Mouse (Mus musculus): ENCODE results near the gene Atp6v1b1. TPM values are rescaled to one million over a fixed set of nuclear protein-coding genes. Genes with fewer than 3 reads are reported as not detected.

Atp6v1b1 gene
- polyA plus RNA-seq, 1 experiment from 2014 or later = not detected

DNA sequence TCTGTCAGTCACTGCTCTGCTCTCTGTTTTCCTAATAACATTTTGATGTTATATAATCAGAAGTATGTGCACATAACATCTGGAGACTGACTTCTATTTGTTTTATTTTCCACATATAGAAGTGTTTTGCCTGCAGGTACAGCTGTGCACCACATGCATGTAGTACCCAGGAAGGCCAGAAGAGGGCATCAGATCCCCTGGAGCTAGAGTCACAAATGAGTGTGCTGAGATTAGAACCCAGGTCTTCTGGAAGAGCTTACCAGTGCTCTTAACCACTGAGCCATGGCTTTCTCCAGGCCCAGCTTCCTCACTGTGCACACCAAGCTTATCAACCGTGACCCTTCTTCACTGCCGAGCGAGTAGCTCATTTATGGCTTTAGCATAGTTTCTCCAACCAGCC, 14.3 kb upstream of the Atp6v1b1 start:
- Histone ChIP-seq H3K27me3 (ENCODE audit: insufficient read depth, poor library complexity, severe bottlenecking) (peaks cover 58% of the 10 kb centered on the region), H3K36me3 (no peaks in the 10 kb centered on the region), H3K27ac (no peak overlapping the region), H3K4me1 (no peaks in the 10 kb centered on the region), H3K4me3 (no peak overlapping the region), H3K9me3 (no peaks in the 10 kb centered on the region)
- WGBS = 83% methylated on average over 3 of the region's 3 CpGs
- no peak for DNase-seq (ENCODE audit: low spot score)

DNA sequence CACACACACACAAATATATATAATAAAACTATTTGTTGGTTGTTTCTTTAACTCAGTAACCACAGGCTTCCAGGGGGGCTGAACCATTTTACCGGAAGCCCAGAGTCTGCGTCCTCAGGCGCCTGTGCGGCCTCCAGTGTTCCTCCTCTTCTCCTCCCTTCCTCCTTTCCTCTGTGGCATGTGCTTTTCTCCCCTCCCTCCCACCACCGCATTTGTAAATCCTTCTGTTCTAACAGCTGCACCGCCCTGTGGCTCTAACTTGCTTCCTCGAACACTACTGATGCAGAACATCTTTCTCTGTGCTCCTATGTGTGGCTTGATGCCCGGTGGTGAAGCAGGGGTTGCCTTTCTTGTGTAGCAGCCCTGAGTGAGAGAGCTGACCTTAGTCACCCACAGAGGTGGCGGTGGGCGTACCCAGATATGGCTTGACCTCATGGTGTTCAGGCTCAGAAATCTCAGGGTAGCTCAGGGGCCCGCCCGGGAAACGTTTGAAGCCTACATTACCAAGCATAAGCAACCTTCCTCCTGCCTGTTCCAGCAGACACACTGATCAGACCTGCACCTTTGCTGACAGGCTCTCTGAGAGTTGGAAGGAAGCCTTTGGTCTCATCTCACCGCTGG, 13.3 kb upstream of the Atp6v1b1 start:
- WGBS = 62% methylated on average over 14 of the region's 14 CpGs
- Histone ChIP-seq H3K9me3 (0 out of 2 replicates have a peak, but pooled peaks cover 3% of the 10 kb centered on the region), H3K27me3 (ENCODE audit: insufficient read depth, poor library complexity, severe bottlenecking) (peaks cover 51% of the 10 kb centered on the region), H3K4me1 (no peaks in the 10 kb centered on the region), H3K36me3 (no peaks in the 10 kb centered on the region), H3K4me3 (no peak overlapping the region), H3K27ac (no peak overlapping the region)
- DNase-seq (ENCODE audit: low spot score) = no peak

DNA sequence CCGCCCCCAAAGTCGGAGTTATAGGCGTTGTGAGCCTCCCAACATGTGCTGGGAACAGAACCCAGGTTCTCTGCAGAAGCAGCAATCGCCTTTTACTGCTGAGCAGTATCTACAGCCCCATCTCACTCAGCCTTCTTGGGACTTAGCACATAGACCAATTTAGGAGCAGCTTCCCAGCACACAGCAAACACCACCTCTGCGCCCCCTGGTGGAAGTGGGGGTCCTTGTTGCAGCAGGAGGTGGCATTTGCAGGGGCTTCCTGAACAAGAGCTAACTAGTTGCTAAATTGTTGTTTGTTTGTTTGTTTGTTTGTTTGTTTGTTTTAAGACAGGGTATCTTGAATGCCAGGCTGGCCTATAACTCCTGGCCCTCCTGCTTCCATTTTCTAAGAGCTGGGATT, 11.7 kb upstream of the Atp6v1b1 start:
- 30% methylated on average over 5 of the region's 5 CpGs for WGBS
- no peak for DNase-seq (ENCODE audit: low spot score)
- 0 out of 2 replicates have a peak, but pooled peaks cover 3% of the 10 kb centered on the region for H3K9me3 ChIP-seq
- H3K4me3 ChIP-seq = no peak overlapping the region
- H3K27ac ChIP-seq = no peak overlapping the region
- no peaks in the 10 kb centered on the region for H3K4me1 ChIP-seq
- H3K27me3 ChIP-seq (ENCODE audit: insufficient read depth, poor library complexity, severe bottlenecking) = peaks cover 61% of the 10 kb centered on the region
- no peaks in the 10 kb centered on the region for H3K36me3 ChIP-seq

DNA sequence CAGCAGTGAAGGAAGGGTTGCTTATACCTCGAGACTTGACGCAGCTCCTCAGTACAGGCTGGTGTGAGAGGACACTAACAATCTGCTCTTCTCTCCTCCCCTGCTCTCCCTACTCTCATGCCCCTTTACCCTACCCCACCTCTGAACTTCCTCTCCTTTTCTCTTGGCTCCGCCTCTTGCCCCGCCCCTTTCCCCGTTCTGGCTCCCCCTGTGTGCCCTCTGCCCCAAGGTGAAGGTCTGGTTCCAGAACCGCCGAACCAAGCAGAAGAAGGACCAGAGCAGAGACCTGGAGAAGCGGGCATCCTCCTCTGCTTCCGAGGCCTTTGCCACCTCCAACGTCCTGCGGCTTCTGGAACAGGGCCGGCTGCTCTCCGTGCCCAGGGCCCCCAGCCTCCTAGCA, 5.5 kb upstream of the Atp6v1b1 start:
- Histone ChIP-seq H3K27me3 (ENCODE audit: insufficient read depth, poor library complexity, severe bottlenecking) (peaks cover 44% of the 10 kb centered on the region), H3K9me3 (0 out of 2 replicates have a peak, but pooled peaks cover 3% of the 10 kb centered on the region), H3K36me3 (no peaks in the 10 kb centered on the region), H3K27ac (no peak overlapping the region), H3K4me3 (peak overlapping the region; percentile 3; the same call in 1 of the 2 replicates), H3K4me1 (peaks cover 7% of the 10 kb centered on the region; the same call in 1 of the 2 replicates)
- DNase-seq (ENCODE audit: low spot score) = peak; percentile 69
- WGBS = 23% methylated on average over 13 of the region's 13 CpGs

DNA sequence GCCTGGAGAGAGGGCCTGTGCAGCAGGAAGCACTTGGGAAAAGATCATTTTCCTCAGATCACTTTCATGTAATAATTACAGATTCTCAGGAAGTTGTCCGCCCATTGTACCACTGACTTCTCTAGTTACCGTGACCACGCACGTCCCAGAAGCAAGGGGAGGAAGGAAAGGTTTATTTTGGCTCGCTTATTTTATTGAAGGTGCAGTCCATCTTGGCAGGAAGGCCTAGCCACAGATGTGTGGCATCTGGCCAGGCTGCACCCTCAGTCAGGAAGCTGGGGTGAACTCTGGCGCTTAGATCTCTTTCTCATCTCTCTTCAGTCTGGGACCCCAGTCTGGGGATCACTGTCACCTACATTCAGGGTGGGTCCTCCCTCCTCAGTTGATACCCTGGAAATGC, 4.2 kb upstream of the Atp6v1b1 start:
- H3K27me3 ChIP-seq (ENCODE audit: insufficient read depth, poor library complexity, severe bottlenecking) = peaks cover 51% of the 10 kb centered on the region
- H3K36me3 ChIP-seq = no peaks in the 10 kb centered on the region
- WGBS = 80% methylated on average over 6 of the region's 6 CpGs
- H3K27ac ChIP-seq = no peak overlapping the region
- peak; percentile 58 for DNase-seq (ENCODE audit: low spot score)
- H3K9me3 ChIP-seq = 0 out of 2 replicates have a peak, but pooled peaks cover 3% of the 10 kb centered on the region
- no peak overlapping the region for H3K4me3 ChIP-seq
- H3K4me1 ChIP-seq = peaks cover 7% of the 10 kb centered on the region; the same call in 1 of the 2 replicates

DNA sequence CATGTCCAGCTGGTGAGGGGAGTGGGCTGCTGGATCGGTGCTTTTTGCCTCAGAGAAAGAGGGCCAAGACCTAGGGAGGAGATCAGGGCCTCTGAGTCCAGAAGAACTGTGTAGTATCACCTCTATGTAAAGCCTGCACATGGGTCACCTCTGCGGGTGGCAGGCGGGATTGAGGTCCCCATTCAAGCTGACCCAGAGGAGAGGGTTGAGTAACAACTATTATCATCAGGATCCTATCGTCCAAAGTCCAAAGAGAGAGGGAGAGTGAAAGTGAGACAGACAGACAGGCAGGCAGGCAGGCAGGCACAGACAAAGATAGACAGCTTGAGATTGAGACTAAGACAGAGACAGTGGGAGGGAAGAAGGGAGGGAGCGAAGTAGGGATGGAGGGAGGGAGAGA, 422 bp downstream of the Atp6v1b1 start:
- WGBS = 51% methylated on average over 5 of the region's 5 CpGs
- Histone ChIP-seq H3K36me3 (no peaks in the 10 kb centered on the region), H3K27me3 (ENCODE audit: insufficient read depth, poor library complexity, severe bottlenecking) (peaks cover 66% of the 10 kb centered on the region)

DNA sequence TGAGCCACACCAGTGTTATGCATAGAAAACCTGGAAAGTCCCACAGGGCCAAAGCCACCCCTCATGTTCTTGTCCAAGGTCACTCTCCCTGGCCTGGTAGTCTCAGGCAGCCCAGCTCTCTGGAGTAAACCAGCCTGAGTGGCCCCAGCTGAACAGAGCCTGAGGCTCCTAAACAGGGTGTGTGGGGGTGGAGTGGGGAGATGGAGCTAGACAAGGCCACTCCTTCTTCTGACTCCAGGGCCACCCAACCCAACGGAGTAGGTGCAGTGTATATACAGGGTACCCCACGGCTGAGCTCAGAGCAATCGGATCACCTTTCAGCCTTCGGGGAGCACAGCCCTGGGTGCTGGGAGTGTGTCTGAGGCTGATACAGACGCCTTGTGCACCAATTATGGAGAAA, 1.3 kb downstream of the Atp6v1b1 start:
- Histone ChIP-seq H3K4me1 (peaks cover 1% of the 10 kb centered on the region; the same call in 1 of the 2 replicates), H3K27ac (no peak overlapping the region), H3K9me3 (no peaks in the 10 kb centered on the region), H3K27me3 (ENCODE audit: insufficient read depth, poor library complexity, severe bottlenecking) (peaks cover 74% of the 10 kb centered on the region), H3K4me3 (no peak overlapping the region), H3K36me3 (no peaks in the 10 kb centered on the region)
- DNase-seq (ENCODE audit: low spot score) = no peak
- 62% methylated on average over 5 of the region's 5 CpGs for whole genome bisulfite sequencing

More for the DNA sequence above, 422 bp downstream of the Atp6v1b1 start:
- no peaks in the 10 kb centered on the region for H3K9me3 ChIP-seq
- H3K4me1 ChIP-seq = no peaks in the 10 kb centered on the region
- DNase-seq (ENCODE audit: low spot score) = no peak
- no peak overlapping the region for H3K4me3 ChIP-seq
- H3K27ac ChIP-seq = no peak overlapping the region

DNA sequence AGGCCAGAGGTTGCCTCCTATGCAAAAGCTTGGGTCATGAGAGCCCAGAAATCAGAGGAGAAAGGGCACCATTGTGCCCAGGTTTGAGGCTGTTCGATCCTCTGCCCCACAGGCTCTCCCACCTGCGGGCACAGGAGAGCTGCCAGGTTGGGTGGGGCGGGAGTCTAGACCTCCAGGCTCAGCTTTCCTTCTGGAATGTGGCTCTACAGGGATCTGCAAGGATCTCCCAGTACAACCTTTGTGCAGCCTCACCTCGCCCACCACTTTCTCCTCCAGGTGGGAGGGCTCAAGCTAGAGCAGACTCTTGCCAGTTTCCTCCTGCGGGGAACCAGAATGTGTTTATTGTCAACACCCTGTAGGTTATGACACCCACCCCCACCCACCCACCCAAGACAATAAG, 1.8 kb downstream of the Atp6v1b1 start:
- DNase-seq (ENCODE audit: low spot score) = no peak
- Histone ChIP-seq H3K4me1 (peaks cover 2% of the 10 kb centered on the region; the same call in 1 of the 2 replicates), H3K27me3 (ENCODE audit: insufficient read depth, poor library complexity, severe bottlenecking) (peaks cover 78% of the 10 kb centered on the region), H3K9me3 (no peaks in the 10 kb centered on the region), H3K36me3 (no peaks in the 10 kb centered on the region), H3K4me3 (no peak overlapping the region), H3K27ac (no peak overlapping the region)
- 63% methylated on average over 5 of the region's 5 CpGs for WGBS

DNA sequence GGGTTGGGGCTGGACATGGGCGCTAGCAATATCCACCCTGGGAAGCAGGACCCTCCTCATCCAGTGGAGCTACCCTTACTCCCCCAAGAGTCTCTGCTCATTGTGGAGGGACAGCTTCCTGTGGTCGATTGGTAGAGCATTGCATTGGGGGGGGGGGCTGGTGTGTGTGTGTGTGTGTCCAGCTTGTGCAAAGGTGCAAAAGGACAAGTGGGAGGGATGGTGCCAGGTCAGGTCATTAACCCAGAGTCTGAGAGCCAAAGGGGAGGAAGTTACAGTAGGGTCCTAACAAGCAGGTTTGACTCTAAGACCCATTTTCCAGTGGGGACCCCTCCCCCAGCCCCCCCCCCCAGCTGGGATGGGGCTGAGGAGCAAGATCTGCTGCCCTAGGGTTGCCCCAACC, 2.7 kb downstream of the Atp6v1b1 start:
- H3K27me3 ChIP-seq (ENCODE audit: insufficient read depth, poor library complexity, severe bottlenecking) = peaks cover 82% of the 10 kb centered on the region

DNA sequence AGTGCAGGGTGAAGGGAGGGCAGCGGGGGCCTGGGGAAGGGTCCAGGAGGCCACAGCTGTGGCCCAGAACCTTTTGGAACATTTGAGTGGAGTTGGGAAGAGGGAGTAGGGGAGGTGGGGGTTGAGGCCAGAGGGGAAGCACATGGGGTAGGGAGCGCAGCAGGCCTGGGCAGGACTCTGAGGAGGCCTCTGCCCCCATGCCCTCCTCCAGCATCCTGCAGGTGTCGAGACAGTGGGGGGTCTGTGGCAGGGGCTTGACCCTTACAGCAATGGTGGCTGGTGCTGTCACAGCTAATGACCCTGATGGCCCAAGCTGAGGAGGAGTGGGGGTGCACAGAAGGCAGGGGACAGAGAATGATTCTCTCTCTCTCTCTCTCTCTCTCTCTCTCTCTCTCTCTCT, 6.5 kb downstream of the Atp6v1b1 start:
- no peaks in the 10 kb centered on the region for H3K9me3 ChIP-seq
- H3K4me3 ChIP-seq = no peak overlapping the region
- 57% methylated on average over 3 of the region's 3 CpGs for WGBS
- no peak for DNase-seq (ENCODE audit: low spot score)
- H3K4me1 ChIP-seq = peaks cover 10% of the 10 kb centered on the region; the same call in 1 of the 2 replicates
- peaks cover 95% of the 10 kb centered on the region for H3K27me3 ChIP-seq (ENCODE audit: insufficient read depth, poor library complexity, severe bottlenecking)
- no peak overlapping the region for H3K27ac ChIP-seq
- no peaks in the 10 kb centered on the region for H3K36me3 ChIP-seq

More for the DNA sequence above, 2.7 kb downstream of the Atp6v1b1 start:
- Histone ChIP-seq H3K4me3 (no peak overlapping the region), H3K9me3 (no peaks in the 10 kb centered on the region), H3K36me3 (no peaks in the 10 kb centered on the region), H3K4me1 (peaks cover 10% of the 10 kb centered on the region; the same call in 1 of the 2 replicates), H3K27ac (no peak overlapping the region)
- no peak for DNase-seq (ENCODE audit: low spot score)
- WGBS = 64% methylated on average over 2 of the region's 2 CpGs

DNA sequence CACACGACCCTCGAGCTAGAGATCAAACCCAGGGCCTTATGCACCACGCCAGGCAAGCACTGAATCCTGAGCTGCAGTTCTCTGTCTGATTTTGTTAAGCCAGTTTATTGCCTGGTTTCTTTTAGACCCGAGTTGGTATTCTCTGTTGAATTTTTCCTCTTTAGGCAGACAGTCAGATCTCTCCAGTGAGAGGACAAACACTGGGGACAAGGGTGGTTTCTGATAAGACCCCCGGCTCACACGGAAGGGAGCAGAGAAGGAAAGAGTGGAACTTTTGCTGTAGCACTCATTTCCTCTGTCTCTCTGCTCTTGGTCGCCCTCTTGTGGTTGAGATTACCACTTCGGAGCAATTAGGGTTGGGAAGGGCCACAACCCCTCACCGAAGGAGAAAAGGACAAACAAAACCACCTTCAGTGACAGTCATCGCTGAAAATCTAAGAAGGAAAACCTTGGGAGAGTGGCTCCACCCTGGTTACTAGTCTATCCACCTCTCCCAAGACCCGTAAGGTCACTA, 7.4 kb downstream of the Atp6v1b1 start:
- Histone ChIP-seq H3K9me3 (no peaks in the 10 kb centered on the region), H3K4me3 (peak overlapping the region; percentile 22; the same call in 1 of the 2 replicates), H3K4me1 (peaks cover 10% of the 10 kb centered on the region; the same call in 1 of the 2 replicates), H3K27ac (no peak overlapping the region), H3K36me3 (no peaks in the 10 kb centered on the region), H3K27me3 (ENCODE audit: insufficient read depth, poor library complexity, severe bottlenecking) (peaks cover 95% of the 10 kb centered on the region)
- no peak for DNase-seq (ENCODE audit: low spot score)
- WGBS = 11% methylated on average over 11 of the region's 11 CpGs

DNA sequence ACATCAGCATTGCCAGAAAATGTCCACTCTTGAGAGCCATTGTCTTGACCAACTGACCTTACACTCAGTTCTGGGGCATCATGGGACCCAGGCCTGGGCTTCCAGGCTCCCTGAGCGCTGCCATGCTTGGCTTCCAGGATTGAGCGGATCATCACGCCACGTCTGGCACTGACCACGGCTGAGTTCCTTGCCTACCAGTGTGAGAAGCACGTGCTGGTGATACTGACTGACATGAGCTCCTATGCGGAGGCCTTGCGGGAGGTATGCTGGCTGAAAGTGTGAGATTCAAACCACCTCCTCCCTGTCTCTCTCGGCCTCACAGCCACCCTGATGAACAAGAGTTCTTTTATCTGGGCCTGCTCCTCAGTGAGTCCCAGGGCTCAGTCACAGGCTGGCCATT, 13.3 kb downstream of the Atp6v1b1 start:
- no peaks in the 10 kb centered on the region for H3K9me3 ChIP-seq
- H3K4me3 ChIP-seq = no peak overlapping the region
- DNase-seq (ENCODE audit: low spot score) = no peak
- H3K27me3 ChIP-seq (ENCODE audit: insufficient read depth, poor library complexity, severe bottlenecking) = peaks cover 99% of the 10 kb centered on the region
- peaks cover 8% of the 10 kb centered on the region; the same call in 1 of the 2 replicates for H3K4me1 ChIP-seq
- no peak overlapping the region for H3K27ac ChIP-seq
- H3K36me3 ChIP-seq = no peaks in the 10 kb centered on the region
- 68% methylated on average over 9 of the region's 9 CpGs for WGBS

DNA sequence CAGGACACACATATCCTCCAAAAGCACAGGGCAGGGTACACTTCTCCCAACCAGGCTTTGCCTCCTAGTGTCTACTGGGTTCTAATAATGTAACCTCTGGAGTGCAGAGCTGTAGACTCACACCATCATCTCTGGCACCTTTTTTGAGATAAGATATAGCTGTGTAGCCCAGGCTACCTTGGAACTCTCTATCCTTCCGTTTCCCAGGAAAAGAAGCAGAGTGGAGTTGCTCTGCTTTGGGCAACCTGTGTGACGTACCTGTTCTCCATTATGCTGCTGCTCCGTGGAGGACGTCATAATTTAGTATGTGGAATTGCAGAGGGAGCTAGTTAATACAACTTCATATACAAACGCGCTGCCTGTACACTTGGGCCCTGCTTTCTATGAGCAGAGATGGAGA, 19.6 kb downstream of the Atp6v1b1 start, which contains the start of gene Ankrd53:
TSS of gene Ankrd53 (plus strand) at position 301 of the 400 bp plus-strand sequence.
- H3K9me3 ChIP-seq = no peaks in the 10 kb centered on the region
- H3K27ac ChIP-seq = 0 out of 2 replicates have a peak within 1 kb of the TSS, but pooled peaks have one; percentile 25
- 25% methylated on average over 6 of the region's 6 CpGs for WGBS
- H3K36me3 ChIP-seq = no peaks in the 10 kb centered on the region
- H3K4me3 ChIP-seq = peak within 1 kb of the TSS; percentile 61
- no peak for DNase-seq (ENCODE audit: low spot score)
- peaks cover 31% of the 10 kb centered on the region for H3K4me1 ChIP-seq
- peaks cover 81% of the 10 kb centered on the region for H3K27me3 ChIP-seq (ENCODE audit: insufficient read depth, poor library complexity, severe bottlenecking)
